Mouse (Mus musculus): ENCODE measurements around the gene Pip4k2c. TPM values are rescaled to one million over a fixed set of nuclear protein-coding genes. Genes with fewer than 3 reads are reported as not detected.

Pip4k2c gene
- total and polyA plus RNA-seq, 3 experiments = 126 to 141 (median 130) TPM

GRCm38 (mm10) chr10:127189651-127190381 lies 21.6 kb downstream of the Pip4k2c start, which contains the start of gene Arhgef25:
Gene Arhgef25, minus strand, starts transcription at chr10:127190083.
- DNase-seq (ENCODE audit: low spot score) = peak; percentile 66
- peaks cover 87% of the 10 kb centered on the region for H3K4me1 ChIP-seq (ENCODE audit: insufficient read depth, low read depth, low read length)
- peaks cover 6% of the 10 kb centered on the region for H3K9me3 ChIP-seq (replicated peaks)
- H3K27me3 ChIP-seq (ENCODE audit: insufficient read depth, low read length) = no peaks in the 10 kb centered on the region
- no peak for TF ChIP-seq GATA2 (IDR thresholded peaks at IDR 0.05; ENCODE audit: borderline replicate concordance, low read depth, low read length)
- TF ChIP-seq POLR2AphosphoS5 (IDR thresholded peaks at IDR 0.05; ENCODE audit: insufficient replicate concordance, low read depth, low read length) = no peak
- TF ChIP-seq TAL1 (conservative IDR thresholded peaks at IDR 0.05; ENCODE audit: low read depth, low read length) = no peak
- TF ChIP-seq CTCF (IDR thresholded peaks at IDR 0.05; ENCODE audit: low read depth, low read length) = no peak
- peaks cover 60% of the 10 kb centered on the region for H3K36me3 ChIP-seq (replicated peaks)
- no peak for ATAC-seq (ENCODE audit: extremely low read depth, insufficient number of reproducible peaks, low FRiP score, poor library complexity, severe bottlenecking)
- H3K4me3 ChIP-seq (ENCODE audit: low read depth, low read length) = peak within 1 kb of the TSS; percentile 80

DNA sequence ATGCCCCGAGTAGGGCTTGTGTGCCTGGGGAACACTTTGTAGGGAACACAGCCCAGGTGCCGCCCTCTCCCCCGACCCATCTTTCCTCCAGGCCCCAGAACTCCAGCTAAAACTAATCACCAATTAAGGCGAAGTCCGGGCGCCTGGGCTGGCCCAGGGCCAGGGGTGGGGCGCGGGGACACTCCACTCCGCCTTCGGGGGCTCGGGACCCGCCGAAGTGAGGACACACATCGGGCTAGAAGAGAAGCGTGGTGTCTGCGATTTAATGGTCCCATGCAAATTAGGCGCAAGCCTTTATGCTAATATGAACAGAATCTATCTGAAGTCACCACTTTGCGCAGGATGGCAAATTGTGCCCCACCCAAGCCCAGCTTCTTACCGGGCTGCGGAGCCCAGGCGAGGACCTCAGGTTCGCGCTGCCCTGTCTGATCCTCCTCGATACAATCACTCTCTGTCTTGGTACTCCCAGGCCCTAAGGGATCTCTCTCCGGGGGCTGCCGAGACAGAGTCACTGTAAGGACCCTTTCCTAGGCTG lies 22.2 kb downstream of the Pip4k2c start:
- H3K27me3 ChIP-seq (ENCODE audit: insufficient read depth, low read length) = no peaks in the 10 kb centered on the region
- ATAC-seq (ENCODE audit: extremely low read depth, insufficient number of reproducible peaks, low FRiP score, poor library complexity, severe bottlenecking) (peak; percentile 35; the same call in 1 of the 2 replicates), DNase-seq (ENCODE audit: low spot score) (no peak)
- peaks cover 87% of the 10 kb centered on the region for H3K4me1 ChIP-seq (ENCODE audit: insufficient read depth, low read depth, low read length)
- peaks cover 6% of the 10 kb centered on the region for H3K9me3 ChIP-seq (replicated peaks)
- H3K4me3 ChIP-seq (ENCODE audit: low read depth, low read length) = peak overlapping the region; percentile 80
- peaks cover 66% of the 10 kb centered on the region for H3K36me3 ChIP-seq (replicated peaks)
- TF ChIP-seq GATA1 (IDR thresholded peaks at IDR 0.05; ENCODE audit: borderline replicate concordance, low read length) (no peak), POLR2AphosphoS5 (IDR thresholded peaks at IDR 0.05; ENCODE audit: insufficient replicate concordance, low read depth, low read length) (no peak), TAL1 (conservative IDR thresholded peaks at IDR 0.05; ENCODE audit: low read depth, low read length) (no peak), CTCF (IDR thresholded peaks at IDR 0.05; ENCODE audit: low read depth, low read length) (no peak), GATA2 (IDR thresholded peaks at IDR 0.05; ENCODE audit: borderline replicate concordance, low read depth, low read length) (no peak)

- Histone ChIP-seq H3K27me3 (ENCODE audit: insufficient read depth, low read length) (no peaks in the 10 kb centered on the region), H3K36me3 (replicated peaks) (peaks cover 71% of the 10 kb centered on the region), H3K4me1 (ENCODE audit: insufficient read depth, low read depth, low read length) (peaks cover 90% of the 10 kb centered on the region), H3K4me3 (ENCODE audit: low read depth, low read length) (peak overlapping the region; percentile 80), H3K9me3 (replicated peaks) (peaks cover 6% of the 10 kb centered on the region)
- DNase-seq (ENCODE audit: low spot score) (peak; percentile 76), ATAC-seq (ENCODE audit: extremely low read depth, insufficient number of reproducible peaks, low FRiP score, poor library complexity, severe bottlenecking) (no peak)
- TF ChIP-seq TAL1 (conservative IDR thresholded peaks at IDR 0.05; ENCODE audit: low read depth, low read length) (no peak), CTCF (IDR thresholded peaks at IDR 0.05; ENCODE audit: low read depth, low read length) (no peak), GATA1 (IDR thresholded peaks at IDR 0.05; ENCODE audit: borderline replicate concordance, low read length) (no peak), GATA2 (IDR thresholded peaks at IDR 0.05; ENCODE audit: borderline replicate concordance, low read depth, low read length) (no peak), POLR2AphosphoS5 (IDR thresholded peaks at IDR 0.05; ENCODE audit: insufficient replicate concordance, low read depth, low read length) (no peak)
Measured at GRCm38 (mm10) chr10:127188465-127189115, 22.8 kb downstream of the Pip4k2c start.

GRCm38 (mm10) chr10:127188079-127188453 lies 23.3 kb downstream of the Pip4k2c start:
- Histone ChIP-seq H3K4me1 (ENCODE audit: insufficient read depth, low read depth, low read length) (peaks cover 90% of the 10 kb centered on the region), H3K36me3 (replicated peaks) (peaks cover 71% of the 10 kb centered on the region), H3K27me3 (ENCODE audit: insufficient read depth, low read length) (no peaks in the 10 kb centered on the region), H3K9me3 (replicated peaks) (peaks cover 6% of the 10 kb centered on the region), H3K4me3 (ENCODE audit: low read depth, low read length) (peak overlapping the region; percentile 80)
- no peak for DNase-seq (ENCODE audit: low spot score)
- no peak for ATAC-seq (ENCODE audit: extremely low read depth, insufficient number of reproducible peaks, low FRiP score, poor library complexity, severe bottlenecking)
- TF ChIP-seq CTCF (IDR thresholded peaks at IDR 0.05; ENCODE audit: low read depth, low read length) (no peak), POLR2AphosphoS5 (IDR thresholded peaks at IDR 0.05; ENCODE audit: insufficient replicate concordance, low read depth, low read length) (no peak), GATA1 (IDR thresholded peaks at IDR 0.05; ENCODE audit: borderline replicate concordance, low read length) (no peak), GATA2 (IDR thresholded peaks at IDR 0.05; ENCODE audit: borderline replicate concordance, low read depth, low read length) (no peak), TAL1 (conservative IDR thresholded peaks at IDR 0.05; ENCODE audit: low read depth, low read length) (no peak)

- Histone ChIP-seq H3K27me3 (ENCODE audit: insufficient read depth, low read length) (no peaks in the 10 kb centered on the region), H3K4me1 (ENCODE audit: insufficient read depth, low read depth, low read length) (peaks cover 89% of the 10 kb centered on the region), H3K9me3 (replicated peaks) (peaks cover 6% of the 10 kb centered on the region), H3K4me3 (ENCODE audit: low read depth, low read length) (peak overlapping the region; percentile 80), H3K36me3 (replicated peaks) (peaks cover 71% of the 10 kb centered on the region)
- TF ChIP-seq CTCF (IDR thresholded peaks at IDR 0.05; ENCODE audit: low read depth, low read length) (no peak), GATA2 (IDR thresholded peaks at IDR 0.05; ENCODE audit: borderline replicate concordance, low read depth, low read length) (no peak), TAL1 (conservative IDR thresholded peaks at IDR 0.05; ENCODE audit: low read depth, low read length) (no peak), GATA1 (IDR thresholded peaks at IDR 0.05; ENCODE audit: borderline replicate concordance, low read length) (no peak)
- ATAC-seq (ENCODE audit: extremely low read depth, insufficient number of reproducible peaks, low FRiP score, poor library complexity, severe bottlenecking) = no peak
- no peak for DNase-seq (ENCODE audit: low spot score)
Measured at GRCm38 (mm10) chr10:127187371-127188078, 23.9 kb downstream of the Pip4k2c start.

Data from G1E (cell line).